Mouse (Mus musculus): ENCODE results near the gene Ybx2. TPM values are rescaled to one million over a fixed set of nuclear protein-coding genes. Genes with fewer than 3 reads are reported as not detected.
A peak's percentile ranks its signal among the peaks of the same experiment; 100 is the strongest.

Ybx2 gene
- polyA plus RNA-seq, 1 experiment, result not detected

DNA sequence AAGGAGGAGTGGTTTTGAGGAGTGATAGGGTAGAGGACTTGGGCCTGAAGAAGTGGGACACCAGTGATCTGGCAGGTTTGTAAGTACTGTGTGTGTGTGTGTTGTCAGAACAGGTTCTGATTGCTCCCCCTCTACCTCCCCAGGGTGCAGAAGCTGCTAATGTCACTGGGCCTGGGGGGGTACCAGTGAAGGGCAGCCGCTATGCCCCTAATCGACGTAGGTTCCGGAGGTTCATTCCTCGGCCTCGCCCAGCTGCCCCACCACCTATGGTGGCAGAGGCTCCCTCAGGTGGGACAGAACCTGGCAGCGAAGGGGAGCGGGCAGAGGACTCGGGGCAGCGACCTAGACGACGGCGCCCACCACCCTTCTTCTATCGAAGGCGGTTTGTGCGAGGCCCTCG lies 4.1 kb downstream of the Ybx2 start:
- TF ChIP-seq CTCF (IDR thresholded peaks at IDR 0.05; ENCODE audit: borderline replicate concordance, insufficient read depth, low read length) (no peak), POLR2A (IDR thresholded peaks at IDR 0.05; ENCODE audit: low read depth, low read length) (no peak)
- no peaks in the 10 kb centered on the region for H3K4me1 ChIP-seq (ENCODE audit: control insufficient read depth, insufficient read depth, low read length)
- H3K4me3 ChIP-seq (ENCODE audit: insufficient read depth, low read length), result no peak overlapping the region
- H3K27ac ChIP-seq (ENCODE audit: insufficient read depth, low read length), result no peak overlapping the region

DNA sequence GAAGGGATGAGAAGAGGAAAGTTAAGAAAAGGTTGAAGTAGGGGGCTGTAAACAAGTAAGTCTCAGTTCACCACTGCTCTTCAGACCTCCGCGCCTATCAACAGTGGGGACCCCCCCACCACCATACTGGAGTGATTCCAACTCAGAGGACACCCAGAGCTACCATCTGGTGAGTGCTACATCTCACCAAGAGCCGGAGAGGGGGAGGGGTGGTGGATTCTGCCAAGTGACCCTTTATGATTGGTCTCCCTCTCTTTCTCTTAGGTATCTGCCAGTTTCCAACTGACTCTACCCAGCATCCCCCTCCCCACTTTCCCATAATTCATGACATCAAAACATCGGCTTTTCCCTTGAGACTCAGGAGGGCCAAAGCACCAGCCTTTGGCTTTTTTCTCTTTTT lies 5.4 kb downstream of the Ybx2 start:
- H3K4me3 ChIP-seq (ENCODE audit: insufficient read depth, low read length), result no peak overlapping the region
- H3K27ac ChIP-seq (ENCODE audit: insufficient read depth, low read length), result no peak overlapping the region
- H3K4me1 ChIP-seq (ENCODE audit: control insufficient read depth, insufficient read depth, low read length), result no peaks in the 10 kb centered on the region
- TF ChIP-seq CTCF (IDR thresholded peaks at IDR 0.05; ENCODE audit: borderline replicate concordance, insufficient read depth, low read length) (no peak), POLR2A (IDR thresholded peaks at IDR 0.05; ENCODE audit: low read depth, low read length) (no peak)

DNA sequence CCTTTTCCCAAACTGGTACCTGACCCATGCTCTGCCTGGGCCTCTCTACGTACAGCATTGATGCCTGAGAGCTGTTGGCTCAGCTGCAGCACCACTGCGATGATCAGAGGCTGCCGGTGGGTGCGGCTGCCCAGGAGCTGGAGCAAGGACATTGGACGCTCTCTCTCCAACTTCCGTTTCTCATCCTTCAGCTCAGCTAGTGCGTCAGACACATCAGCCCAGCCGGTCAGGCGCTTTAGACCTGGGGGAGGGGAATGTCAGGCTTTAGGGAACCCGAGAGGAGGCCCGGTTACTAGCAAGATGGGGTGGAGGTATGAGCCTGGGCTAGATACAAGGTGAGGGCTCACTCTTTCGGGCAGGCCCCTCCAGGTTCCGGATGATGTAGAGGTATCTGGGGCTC lies 9.6 kb downstream of the Ybx2 start:
- Histone ChIP-seq H3K27ac (ENCODE audit: insufficient read depth, low read length) (no peak overlapping the region), H3K4me1 (ENCODE audit: control insufficient read depth, insufficient read depth, low read length) (no peaks in the 10 kb centered on the region), H3K4me3 (ENCODE audit: insufficient read depth, low read length) (no peak overlapping the region)
- TF ChIP-seq POLR2A (IDR thresholded peaks at IDR 0.05; ENCODE audit: low read depth, low read length) (no peak), CTCF (IDR thresholded peaks at IDR 0.05; ENCODE audit: borderline replicate concordance, insufficient read depth, low read length) (no peak)

DNA sequence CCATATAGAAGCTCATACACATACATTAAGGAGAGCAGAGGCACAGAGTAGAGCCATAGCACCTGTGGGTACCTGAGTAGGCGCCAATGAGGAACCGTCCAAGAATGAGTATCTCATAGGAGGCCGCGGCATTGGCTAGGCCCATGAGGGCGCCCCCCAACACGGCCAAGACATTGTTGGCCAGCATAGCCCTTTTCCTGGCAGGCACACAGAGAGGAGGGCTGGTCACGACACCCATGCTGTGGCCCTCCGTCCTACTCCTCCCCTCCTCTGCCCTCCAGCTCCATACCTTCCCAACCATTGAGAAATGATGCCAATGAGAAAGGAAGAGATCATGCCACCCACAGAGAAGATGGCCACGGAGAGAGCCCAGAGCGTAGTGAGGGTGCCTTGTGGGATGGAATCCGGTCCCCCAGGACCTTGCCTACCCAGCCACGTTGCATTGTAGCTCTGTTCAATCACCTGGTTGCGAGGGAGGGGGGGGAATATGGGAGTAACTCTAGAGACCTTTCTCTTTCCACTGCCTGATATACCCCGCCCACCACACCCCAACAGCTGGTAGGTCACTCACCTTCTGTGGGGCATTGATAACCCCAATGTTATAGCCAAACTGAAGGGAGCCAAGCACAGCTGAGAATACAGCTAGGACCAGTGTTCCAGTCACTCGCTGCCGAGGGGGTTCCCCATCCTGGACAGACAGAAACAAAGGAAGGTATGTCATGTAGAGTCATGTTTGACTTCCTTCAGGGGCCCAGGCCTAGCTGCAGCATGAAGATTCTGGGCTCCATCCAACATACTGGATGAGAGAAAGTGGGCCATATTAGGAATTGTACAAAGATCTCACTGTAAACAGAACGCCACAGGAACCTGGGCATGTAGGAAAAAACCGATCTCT lies 10.6 kb downstream of the Ybx2 start:
- H3K27ac ChIP-seq (ENCODE audit: insufficient read depth, low read length), result no peak overlapping the region
- no peak for TF ChIP-seq CTCF (IDR thresholded peaks at IDR 0.05; ENCODE audit: borderline replicate concordance, insufficient read depth, low read length)
- TF ChIP-seq POLR2A (IDR thresholded peaks at IDR 0.05; ENCODE audit: low read depth, low read length), result no peak
- no peak overlapping the region for H3K4me3 ChIP-seq (ENCODE audit: insufficient read depth, low read length)
- H3K4me1 ChIP-seq (ENCODE audit: control insufficient read depth, insufficient read depth, low read length), result no peaks in the 10 kb centered on the region

DNA sequence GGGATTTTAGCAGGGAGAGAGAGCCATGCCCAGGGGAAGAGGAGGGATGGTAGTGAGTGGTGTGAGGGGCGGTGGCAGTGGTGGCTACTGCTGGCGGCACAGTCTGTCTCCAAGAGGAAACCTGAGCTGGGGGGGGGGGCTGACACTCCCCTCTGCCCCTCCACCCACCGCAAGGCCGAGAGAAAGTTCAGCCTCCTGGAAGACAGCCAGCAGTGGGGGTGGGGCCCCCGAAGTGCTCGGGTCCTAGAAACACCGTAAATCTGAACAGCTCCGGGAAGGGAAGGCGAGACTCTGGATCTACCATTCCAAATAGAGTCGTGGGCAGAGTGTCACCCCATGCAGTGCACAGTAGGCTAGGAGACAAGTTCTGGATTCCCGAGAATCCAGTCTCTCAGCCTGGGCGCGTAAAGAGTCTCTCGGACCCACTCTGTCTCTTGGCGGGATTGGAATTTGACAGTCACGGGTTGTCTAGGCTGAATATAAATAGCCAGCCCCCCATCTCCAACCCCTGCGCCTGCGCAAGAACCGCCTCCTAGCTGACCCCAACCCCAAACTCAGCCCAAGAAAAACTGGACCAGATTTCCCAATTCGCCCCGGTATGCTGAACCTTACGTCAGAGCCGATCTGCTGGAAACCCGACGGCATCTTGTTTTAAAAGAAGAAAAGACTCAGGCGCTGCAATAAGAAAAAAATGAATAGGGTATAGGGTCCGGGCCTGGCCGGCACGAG lies 11.9 kb downstream of the Ybx2 start:
- H3K4me3 ChIP-seq (ENCODE audit: insufficient read depth, low read length), result peak overlapping the region; percentile 50
- no peak overlapping the region for H3K27ac ChIP-seq (ENCODE audit: insufficient read depth, low read length)
- H3K4me1 ChIP-seq (ENCODE audit: control insufficient read depth, insufficient read depth, low read length), result no peaks in the 10 kb centered on the region
- TF ChIP-seq POLR2A (IDR thresholded peaks at IDR 0.05; ENCODE audit: low read depth, low read length) (no peak), CTCF (IDR thresholded peaks at IDR 0.05; ENCODE audit: borderline replicate concordance, insufficient read depth, low read length) (no peak)

DNA sequence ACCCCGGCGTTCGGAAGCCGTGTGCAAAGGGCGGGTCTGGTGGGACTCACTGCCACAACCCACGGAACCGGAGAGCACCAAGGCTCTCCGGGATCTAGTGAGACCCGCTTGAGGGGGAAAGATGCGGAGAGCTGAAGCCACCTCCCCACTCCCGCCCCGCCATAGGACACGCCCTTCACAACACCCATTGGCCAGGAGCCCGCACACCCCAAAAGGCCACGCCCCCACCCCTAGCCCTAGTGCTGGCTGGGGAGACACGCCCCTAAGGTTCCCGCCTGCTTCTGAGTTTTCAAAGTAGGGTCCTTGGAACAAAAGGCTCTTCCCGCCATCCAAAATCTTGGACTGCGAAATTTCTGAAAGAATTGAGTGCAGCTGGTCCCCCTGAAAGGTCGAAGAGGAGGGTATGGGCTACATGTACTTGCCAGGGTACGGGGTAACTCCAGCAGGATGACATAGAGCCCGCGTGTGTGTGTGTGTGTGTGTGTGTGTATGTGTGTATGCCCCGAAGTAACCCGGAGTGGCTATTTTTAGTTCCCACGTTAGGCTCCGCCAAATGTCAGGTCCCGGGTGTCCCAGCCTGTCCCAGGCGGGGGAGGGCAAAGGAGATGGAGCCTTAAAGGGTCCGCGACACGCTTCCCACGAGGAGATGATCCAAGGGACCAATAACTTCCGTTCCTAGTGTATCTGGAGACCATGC lies 12.6 kb downstream of the Ybx2 start, which contains the start of gene Slc2a4:
Slc2a4 (minus strand) TSS at position 123 of the 697 bp plus-strand sequence.
- peak within 1 kb of the TSS; percentile 50 for H3K4me3 ChIP-seq (ENCODE audit: insufficient read depth, low read length)
- no peaks in the 10 kb centered on the region for H3K4me1 ChIP-seq (ENCODE audit: control insufficient read depth, insufficient read depth, low read length)
- TF ChIP-seq POLR2A (IDR thresholded peaks at IDR 0.05; ENCODE audit: low read depth, low read length), result peak; percentile 52; the same call in 1 of the 2 replicates
- TF ChIP-seq CTCF (IDR thresholded peaks at IDR 0.05; ENCODE audit: borderline replicate concordance, insufficient read depth, low read length), result no peak
- no peak within 1 kb of the TSS for H3K27ac ChIP-seq (ENCODE audit: insufficient read depth, low read length)

DNA sequence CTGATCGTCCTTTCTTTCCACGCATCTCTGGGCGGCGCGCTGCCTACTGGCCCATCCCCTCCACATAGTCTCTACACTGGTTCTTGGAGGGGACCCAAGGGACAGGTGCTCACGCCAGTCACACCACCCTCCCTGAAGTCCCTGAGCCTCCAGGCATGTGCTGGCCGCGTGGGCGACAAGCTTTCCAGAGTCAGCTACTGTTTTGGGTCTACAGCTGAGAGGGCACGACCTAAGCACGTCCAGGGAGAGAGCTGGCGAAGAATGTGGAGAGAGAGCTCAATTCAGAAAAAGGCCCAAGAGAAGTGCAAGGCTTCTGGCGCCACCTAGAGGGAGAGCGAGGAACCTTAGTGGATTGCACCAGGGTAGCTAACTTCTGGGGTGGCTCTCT lies 13.2 kb downstream of the Ybx2 start:
- peak; percentile 63; the same call in 1 of the 2 replicates for TF ChIP-seq CTCF (IDR thresholded peaks at IDR 0.05; ENCODE audit: borderline replicate concordance, insufficient read depth, low read length)
- TF ChIP-seq POLR2A (IDR thresholded peaks at IDR 0.05; ENCODE audit: low read depth, low read length), result no peak
- H3K27ac ChIP-seq (ENCODE audit: insufficient read depth, low read length), result no peak overlapping the region
- H3K4me3 ChIP-seq (ENCODE audit: insufficient read depth, low read length), result peak overlapping the region; percentile 23
- no peaks in the 10 kb centered on the region for H3K4me1 ChIP-seq (ENCODE audit: control insufficient read depth, insufficient read depth, low read length)

DNA sequence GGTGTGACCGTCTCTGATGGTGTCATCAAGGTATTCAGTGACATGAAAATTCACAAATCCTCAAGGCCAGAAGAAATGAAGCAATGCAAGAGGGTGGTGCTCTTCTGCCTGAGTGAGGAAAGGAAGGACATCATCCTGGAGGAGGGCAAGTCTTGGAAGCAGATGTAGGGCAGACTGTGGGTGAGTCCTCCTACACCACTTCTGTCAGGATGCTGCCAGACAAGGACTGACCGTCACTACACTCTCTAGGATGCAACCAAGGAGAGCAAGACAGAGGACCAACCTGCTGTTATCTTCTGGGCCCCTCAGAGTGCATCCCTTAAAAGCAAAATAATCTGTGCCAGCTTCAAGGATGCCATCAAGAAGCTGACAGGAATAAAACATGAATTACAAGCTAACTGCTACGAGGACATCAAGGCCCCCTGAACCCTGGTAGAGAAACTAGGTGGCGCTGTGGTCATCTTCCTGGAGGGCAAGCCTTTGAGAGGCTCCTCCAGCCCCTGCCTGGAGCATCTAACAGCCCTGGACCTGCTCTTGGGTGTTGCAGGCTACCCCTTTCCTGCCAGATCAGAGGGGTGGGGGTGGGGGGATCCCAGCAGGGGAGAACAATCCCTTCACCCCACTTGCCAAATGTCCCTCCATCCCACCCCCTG lies 15.3 kb downstream of the Ybx2 start:
- TF ChIP-seq POLR2A (IDR thresholded peaks at IDR 0.05; ENCODE audit: low read depth, low read length) (no peak), CTCF (IDR thresholded peaks at IDR 0.05; ENCODE audit: borderline replicate concordance, insufficient read depth, low read length) (no peak)
- no peak overlapping the region for H3K4me3 ChIP-seq (ENCODE audit: insufficient read depth, low read length)
- no peaks in the 10 kb centered on the region for H3K4me1 ChIP-seq (ENCODE audit: control insufficient read depth, insufficient read depth, low read length)
- no peak overlapping the region for H3K27ac ChIP-seq (ENCODE audit: insufficient read depth, low read length)

DNA sequence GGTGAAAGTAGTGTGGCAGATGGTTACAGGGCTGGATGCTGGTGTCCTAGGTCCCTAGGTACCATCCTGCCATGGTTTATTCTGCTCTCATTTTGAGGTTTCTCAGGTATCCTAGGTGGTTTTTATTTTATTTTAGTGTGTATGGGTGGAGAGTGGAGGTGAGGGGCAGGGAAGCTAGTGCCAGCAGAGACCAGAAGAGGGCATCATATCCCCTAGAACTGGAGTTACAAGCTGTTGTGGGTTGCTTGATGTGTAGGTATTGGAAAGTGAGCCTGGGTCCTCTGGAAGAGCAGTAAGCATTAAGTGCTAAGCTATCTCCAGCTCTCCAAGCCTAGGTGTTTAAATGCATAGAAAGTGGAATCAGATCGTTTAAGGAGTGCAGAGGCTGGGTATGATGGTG lies 16.7 kb downstream of the Ybx2 start:
- TF ChIP-seq CTCF (IDR thresholded peaks at IDR 0.05; ENCODE audit: borderline replicate concordance, insufficient read depth, low read length) (no peak), POLR2A (IDR thresholded peaks at IDR 0.05; ENCODE audit: low read depth, low read length) (no peak)
- H3K4me1 ChIP-seq (ENCODE audit: control insufficient read depth, insufficient read depth, low read length), result no peaks in the 10 kb centered on the region
- H3K4me3 ChIP-seq (ENCODE audit: insufficient read depth, low read length), result no peak overlapping the region
- H3K27ac ChIP-seq (ENCODE audit: insufficient read depth, low read length), result no peak overlapping the region
